Mouse (Mus musculus): ENCODE measurements around the gene Obscn. TPM values are rescaled to one million over a fixed set of nuclear protein-coding genes. Genes with fewer than 3 reads are reported as not detected.

Gene Obscn
- total RNA-seq, 2 experiments from 2014 or later: under 0.01 to 0.37 TPM

DNA sequence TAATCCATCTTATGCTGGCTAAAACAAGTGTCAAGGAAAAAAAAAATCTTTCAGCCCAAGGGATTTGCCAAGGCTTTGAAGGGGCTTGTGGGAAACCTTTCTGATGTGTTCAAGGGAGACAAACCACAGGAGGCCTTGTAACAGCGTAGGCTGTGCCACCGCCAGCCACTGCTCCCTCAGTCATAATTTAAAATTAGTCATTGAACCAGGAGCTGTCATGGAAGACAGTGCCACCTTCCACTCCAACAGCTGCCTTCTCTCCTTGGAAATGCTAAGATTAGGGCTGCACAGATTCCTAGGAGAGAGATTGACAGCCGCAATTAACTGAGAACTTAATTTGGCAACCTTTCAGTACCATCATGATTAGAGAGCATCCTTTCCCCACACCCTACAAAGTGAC, 13.1 kb upstream of the Obscn start:
- no peak for ATAC-seq (replicated peaks; ENCODE audit: low FRiP score, low TSS enrichment, poor library complexity, severe bottlenecking)

DNA sequence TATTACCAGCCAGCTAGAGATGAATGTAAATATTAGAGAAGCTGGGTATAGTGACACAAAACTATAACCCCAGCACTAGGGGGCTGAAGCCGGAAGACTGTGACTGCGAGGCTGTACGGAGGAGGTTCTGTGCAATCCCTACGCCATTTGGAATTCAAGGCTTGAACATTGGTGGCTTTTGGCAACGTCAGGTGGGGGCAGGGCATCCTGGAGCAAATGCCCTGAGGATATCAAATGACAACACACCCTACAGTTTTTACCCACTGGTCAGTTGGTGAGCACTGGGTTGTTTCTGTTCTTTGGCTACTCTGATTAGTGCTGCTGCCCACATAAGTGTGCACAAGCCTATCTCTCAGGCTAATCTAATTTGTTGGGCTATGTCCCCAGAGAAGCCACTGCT, 6.8 kb upstream of the Obscn start:
- ATAC-seq (replicated peaks; ENCODE audit: low FRiP score, low TSS enrichment, poor library complexity, severe bottlenecking): no peak

GRCm38 (mm10) chr11:59141772-59142370, 5.7 kb upstream of the Obscn start:
- ATAC-seq (replicated peaks; ENCODE audit: low FRiP score, low TSS enrichment, poor library complexity, severe bottlenecking): no peak

DNA sequence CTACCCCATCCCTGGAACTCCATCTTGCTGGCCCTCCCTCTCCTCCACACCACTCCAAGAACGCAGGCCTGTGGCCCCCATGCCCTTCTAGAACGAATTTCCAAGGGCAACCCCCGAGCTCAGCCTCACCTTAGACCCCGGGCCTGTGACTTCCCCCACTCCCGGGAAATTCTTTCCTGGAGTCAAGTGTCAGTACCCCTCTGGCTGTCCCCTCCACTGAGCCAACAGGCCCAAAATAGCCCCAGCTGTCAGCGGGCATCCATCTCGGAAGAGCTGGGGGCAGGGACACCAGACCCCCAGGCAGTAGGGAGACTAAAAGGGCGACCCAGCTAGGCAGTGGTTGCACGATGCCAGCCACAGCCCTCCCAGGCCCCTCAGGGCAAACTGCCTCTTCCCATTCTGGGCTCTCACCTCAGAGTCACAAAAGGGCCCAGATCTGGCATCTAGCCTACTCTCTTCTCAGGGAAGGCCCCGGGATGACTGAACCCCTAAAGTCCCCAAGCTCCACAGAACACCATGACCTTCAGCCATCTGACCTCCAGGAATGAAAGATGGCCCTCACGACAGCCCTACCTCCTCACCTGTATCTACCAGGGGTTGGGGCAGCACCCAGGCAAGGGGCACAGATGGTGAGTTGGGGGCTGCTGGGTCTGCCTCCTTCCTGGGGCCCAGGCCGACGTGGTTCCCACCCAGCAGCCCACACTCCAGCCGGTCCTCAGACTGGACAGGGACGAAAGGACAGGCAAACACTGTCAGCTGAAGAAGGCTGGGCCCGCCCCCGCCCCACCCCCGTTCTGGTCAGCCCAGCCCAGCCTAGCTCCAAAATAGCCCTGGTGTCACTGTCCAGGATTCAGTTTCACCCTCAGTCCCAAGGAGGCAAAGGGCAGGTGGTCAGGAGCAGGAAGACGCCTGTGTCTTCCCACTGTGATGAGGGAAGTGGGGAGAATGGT, 2.6 kb upstream of the Obscn start:
- ATAC-seq (replicated peaks; ENCODE audit: low FRiP score, low TSS enrichment, poor library complexity, severe bottlenecking): no peak

DNA sequence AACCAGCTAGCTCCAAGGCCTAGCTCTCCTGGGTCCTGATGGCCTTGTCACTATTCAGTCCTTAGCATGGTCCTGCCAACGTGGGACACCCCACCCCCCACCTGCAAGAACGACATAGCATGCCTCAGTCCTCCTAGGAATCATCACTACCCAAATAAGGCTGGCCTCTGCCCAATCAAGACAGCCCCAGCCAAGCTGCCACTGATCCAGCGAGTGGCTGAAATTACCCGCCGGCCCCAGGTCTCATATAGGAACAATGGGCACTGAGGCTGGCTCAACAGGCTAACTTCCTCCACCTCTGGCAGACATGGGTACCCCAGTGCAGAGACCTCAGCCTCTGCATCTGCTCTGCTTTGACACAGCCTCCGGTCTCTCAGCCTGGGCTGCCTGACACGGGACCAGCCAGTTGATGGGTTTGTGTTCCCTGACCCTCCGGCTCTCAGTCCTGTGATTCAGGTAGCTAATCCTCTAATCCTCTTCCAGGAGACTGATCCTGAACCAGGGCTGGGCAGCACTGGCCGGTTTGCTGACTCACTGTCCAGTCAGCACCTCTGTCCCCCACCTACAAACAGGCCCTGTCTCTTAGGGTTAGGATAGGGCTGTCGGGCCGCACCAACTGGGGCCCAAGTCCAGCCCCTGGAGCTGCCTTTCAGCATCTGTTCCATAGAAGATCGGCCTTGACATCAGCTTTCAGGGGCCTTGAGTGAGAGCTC, 948 bp upstream of the Obscn start:
- no peak for ATAC-seq (replicated peaks; ENCODE audit: low FRiP score, low TSS enrichment, poor library complexity, severe bottlenecking)

- ATAC-seq (replicated peaks; ENCODE audit: low FRiP score, low TSS enrichment, poor library complexity, severe bottlenecking): no peak
Measured at GRCm38 (mm10) chr11:59135051-59135820, 966 bp downstream of the Obscn start.

DNA sequence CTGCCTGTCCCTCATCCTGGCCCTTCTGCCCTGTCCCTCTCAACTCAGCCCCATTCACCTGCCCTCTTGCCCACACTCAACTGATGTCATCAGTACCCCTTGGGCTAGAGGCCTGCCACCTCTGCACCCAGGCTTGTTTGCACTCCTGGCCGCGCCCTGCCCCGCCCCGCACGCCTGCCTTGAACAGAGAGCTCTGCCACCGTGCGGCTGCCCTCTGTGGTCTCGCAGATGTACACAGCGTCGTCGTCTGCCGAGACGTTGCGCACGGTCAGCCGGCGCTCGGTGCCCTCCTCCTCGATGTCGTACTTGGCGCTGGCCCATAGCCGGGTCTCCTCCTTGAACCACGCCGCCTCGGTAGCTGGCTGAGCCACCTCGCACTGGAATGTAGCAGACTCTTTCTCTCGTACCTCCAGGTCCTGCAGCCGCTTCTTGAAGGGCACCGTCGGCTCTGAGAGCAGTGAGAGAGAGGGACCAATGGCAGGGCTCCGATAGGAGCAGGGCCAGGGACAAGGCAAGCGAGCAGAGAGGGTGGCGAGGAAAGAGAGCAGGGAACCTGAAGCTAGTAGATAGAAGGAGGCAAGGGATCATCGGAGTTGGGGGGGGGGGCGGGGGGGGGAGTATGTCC, 1.7 kb downstream of the Obscn start:
- ATAC-seq (replicated peaks; ENCODE audit: low FRiP score, low TSS enrichment, poor library complexity, severe bottlenecking): peak; percentile 61

GRCm38 (mm10) chr11:59132065-59132464, 4.1 kb downstream of the Obscn start:
- ATAC-seq (replicated peaks; ENCODE audit: low FRiP score, low TSS enrichment, poor library complexity, severe bottlenecking): no peak

GRCm38 (mm10) chr11:59131348-59131919, 4.8 kb downstream of the Obscn start:
- ATAC-seq (replicated peaks; ENCODE audit: low FRiP score, low TSS enrichment, poor library complexity, severe bottlenecking): no peak

DNA sequence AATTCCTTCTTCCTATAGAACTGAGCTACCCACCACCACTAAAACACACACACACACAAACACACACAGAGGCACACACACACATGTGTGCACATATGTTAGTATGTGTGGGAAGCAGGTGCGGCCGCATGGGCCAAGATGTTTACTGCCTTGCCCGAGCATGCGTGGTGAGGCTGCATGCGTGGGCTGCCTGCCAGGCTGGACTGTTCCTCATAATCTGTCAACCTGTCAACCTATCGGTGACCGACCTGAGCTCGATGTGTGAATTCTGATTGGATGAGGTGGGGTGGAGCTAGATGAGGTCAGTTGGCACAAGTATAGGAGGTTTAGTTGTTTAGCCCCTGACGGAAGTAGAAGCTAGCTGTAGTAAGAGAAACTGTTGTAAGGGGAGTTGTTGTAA, 5.4 kb downstream of the Obscn start:
- ATAC-seq (replicated peaks; ENCODE audit: low FRiP score, low TSS enrichment, poor library complexity, severe bottlenecking): no peak

DNA sequence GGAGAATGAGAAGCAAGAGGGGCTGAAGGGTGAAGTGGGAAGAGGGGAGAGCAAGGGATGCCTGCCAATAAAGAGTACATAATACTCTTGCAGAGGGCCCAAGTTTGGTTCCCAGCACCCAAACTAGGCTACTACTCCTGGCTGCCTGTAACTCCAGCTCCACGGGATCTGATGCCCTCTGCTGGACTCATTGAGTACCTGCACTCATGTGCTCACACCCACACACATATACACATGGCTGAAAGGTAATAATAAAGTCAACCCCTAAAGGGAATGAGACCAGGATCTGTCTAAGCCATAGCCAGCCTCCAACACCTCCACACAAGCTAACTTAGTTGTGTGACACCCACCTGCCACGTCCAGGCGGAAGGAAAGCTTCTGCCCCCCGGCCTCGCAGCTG, 30.3 kb downstream of the Obscn start:
- no peak for ATAC-seq (replicated peaks; ENCODE audit: low FRiP score, low TSS enrichment, poor library complexity, severe bottlenecking)

GRCm38 (mm10) chr11:59102324-59102723, 33.9 kb downstream of the Obscn start:
- no peak for ATAC-seq (replicated peaks; ENCODE audit: low FRiP score, low TSS enrichment, poor library complexity, severe bottlenecking)

DNA sequence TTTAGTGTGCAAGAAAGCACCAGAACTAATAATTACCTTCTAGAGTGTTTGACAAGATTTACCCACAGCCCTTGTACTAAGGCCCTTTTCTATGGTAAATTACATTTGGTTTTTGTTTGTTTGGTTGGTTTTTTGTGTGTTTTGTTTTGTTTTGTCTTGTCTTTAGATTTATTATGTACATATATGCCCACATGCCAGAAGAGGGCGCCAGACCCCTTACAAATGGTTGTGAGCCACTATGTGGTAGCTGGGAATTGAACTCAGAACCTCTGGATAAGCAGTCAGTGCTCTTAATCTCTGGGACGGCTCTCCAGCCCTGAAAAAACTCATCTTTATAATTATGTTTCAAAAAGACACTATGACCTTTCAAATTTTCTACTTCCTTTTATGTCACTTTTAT, 37.9 kb downstream of the Obscn start:
- ATAC-seq (replicated peaks; ENCODE audit: low FRiP score, low TSS enrichment, poor library complexity, severe bottlenecking): no peak

GRCm38 (mm10) chr11:59097770-59098169, 38.4 kb downstream of the Obscn start:
- no peak for ATAC-seq (replicated peaks; ENCODE audit: low FRiP score, low TSS enrichment, poor library complexity, severe bottlenecking)

DNA sequence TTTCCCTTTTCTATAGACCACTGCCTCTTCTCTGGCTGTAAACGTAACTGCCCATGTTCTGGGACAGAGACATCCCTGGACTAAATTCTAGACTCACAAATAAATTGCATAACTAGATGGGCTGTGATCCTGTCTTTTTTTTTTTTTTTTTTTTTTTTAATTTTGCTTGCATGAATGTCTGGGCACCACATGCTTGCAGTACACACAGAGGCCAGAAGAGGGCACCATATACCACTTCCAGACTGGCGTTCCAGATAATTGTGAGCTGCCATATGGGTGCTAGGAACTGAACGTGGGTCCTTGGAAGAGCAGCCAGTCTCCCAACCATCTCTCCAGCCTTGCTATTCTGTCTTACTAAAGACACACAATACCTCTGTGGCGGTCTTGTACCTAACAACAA, 42.0 kb downstream of the Obscn start:
- ATAC-seq (replicated peaks; ENCODE audit: low FRiP score, low TSS enrichment, poor library complexity, severe bottlenecking): no peak

DNA sequence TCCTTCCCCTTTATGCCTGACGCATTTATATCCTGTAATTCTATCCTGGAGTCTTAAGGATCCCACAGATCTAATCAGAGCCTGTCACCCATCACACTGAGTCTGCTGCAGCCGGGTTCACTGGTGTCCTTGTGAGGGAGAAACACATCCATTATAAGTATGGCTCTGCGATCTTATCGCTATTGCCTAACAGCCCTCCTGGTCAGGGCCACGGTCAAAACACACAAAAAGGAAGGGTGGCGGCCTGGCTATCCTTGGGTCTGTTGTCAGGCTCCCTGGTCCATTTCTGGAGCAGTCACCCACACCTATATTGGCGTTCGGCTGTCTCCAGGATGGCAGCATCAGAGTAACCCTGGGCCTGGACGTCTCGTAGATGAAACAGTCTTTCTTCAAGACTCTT, 48.6 kb downstream of the Obscn start:
- ATAC-seq (replicated peaks; ENCODE audit: low FRiP score, low TSS enrichment, poor library complexity, severe bottlenecking): no peak

DNA sequence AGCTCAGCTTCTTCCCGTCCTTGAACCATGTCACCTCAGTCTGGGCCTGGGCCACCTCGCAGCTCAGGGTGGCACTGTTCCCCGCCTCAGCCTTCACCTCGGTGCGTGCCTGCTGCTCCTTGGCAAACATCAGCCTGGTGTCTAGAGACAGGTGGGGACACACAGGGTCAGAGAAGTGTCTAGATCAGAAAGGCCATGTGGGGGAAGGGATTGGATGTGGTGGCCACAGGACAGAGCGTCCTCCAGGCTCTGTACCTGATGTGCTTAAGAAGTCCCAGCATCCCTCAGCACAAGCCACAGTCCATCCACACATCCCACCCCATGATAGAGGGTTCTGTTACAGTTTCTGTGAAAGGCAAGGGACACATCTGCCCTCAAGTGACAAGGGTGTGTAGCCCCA, 51.0 kb downstream of the Obscn start:
- no peak for ATAC-seq (replicated peaks; ENCODE audit: low FRiP score, low TSS enrichment, poor library complexity, severe bottlenecking)

GRCm38 (mm10) chr11:59083125-59083524, 53.1 kb downstream of the Obscn start:
- peak; percentile 68 for ATAC-seq (replicated peaks; ENCODE audit: low FRiP score, low TSS enrichment, poor library complexity, severe bottlenecking)

DNA sequence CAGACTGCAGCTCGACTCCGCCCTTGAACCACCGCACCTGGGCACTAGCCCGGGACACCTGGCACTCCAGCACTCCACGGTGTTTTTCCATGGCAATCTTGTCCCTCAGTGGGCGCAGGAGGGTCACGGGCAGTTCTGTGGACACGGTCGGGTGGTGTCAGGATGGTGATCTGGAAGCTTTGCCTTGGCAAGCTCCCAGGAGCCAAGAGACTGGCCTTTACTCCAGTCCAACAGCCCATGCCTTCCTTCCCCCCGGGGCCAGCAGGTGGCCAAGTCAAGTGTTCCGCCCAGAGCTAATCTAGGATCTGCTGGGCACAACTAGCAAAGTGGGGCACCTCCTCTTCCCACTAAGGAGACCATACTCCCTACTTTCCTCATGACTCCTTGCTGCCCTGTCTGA, 57.9 kb downstream of the Obscn start:
- no peak for ATAC-seq (replicated peaks; ENCODE audit: low FRiP score, low TSS enrichment, poor library complexity, severe bottlenecking)

All from megakaryocyte-erythroid progenitor cell, adult 5-6 weeks (primary cell).